Mouse (Mus musculus): ENCODE results near the gene Rgl1.

The Rgl1 gene

GRCm38 (mm10) chr1:152766032-152766772, at the start of gene Rgl1, which contains the start of gene Arpc5:
TSS of gene Rgl1 (minus strand) at chr1:152766351.
TSS of gene Arpc5 (plus strand) at chr1:152766542.
- in situ Hi-C loops (cut with MboI, MseI) = no loop called here

DNA sequence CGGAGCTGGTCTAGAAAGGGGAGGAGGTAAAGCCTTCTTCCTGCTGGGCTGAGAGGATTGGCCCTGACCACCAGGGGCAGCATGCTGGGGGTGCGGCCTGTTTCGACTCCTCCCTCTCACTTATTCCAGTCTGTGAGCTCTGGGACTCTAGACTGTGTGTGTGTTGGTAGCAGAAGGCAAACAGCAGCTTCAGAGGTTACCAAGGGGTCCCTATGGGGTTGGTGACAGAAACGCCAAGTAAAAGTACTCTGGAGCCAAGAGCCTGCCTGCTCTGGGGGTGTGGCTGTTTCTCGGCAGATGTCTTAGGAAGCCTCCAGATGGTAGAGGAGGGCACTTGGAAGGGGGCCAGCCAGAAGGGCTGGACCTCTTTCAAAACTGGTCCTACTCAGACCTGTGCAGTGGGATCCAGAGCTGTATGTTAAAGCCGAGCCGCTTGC, 49.1 kb upstream of the Rgl1 start:
- in situ Hi-C loops (cut with MboI, MseI) = no loop called here

DNA sequence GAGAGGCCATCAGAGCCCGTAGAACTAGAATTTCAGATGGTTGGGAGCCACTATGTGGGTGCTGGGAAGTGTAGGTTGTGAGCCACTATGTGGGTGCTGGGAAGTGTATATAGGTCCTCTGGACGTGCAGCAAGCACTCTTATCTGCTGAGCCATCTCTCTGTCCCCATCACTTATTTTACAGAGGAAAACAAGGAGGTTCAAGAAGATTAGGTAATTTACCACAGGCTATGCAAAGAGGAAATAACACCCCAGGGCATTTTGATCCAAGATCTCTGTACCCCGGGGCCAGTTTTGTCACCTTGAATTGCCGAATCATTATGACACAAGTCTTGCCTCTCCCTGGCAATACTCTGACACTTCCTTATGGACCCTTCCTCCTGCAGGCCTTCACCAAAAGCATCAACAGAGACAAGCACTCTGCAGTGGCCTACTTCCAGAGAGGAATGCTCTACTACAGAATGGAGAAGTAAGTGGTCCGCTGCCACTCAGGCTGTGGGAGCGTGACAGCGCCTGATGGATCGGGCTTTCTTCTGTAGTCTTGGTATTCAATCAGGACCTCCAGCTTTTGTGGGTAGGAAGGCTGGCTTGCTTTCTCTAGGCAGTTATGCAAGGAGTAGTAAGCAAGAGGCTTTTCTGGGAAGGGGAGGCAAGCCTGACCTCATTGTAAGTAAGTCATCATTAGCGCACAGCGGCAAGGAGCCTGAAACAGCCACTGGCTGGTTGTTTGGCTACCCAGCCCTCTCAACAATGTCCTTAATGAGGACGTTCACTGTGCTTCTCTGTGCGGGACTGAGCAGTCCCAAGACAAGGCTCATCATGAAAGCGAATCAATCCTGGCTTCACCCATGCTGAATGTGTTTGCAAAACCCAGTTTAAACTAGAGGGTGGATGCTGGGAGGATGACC, 44.6 kb upstream of the Rgl1 start:
- in situ Hi-C loops (cut with MboI, MseI) = no loop called here

DNA sequence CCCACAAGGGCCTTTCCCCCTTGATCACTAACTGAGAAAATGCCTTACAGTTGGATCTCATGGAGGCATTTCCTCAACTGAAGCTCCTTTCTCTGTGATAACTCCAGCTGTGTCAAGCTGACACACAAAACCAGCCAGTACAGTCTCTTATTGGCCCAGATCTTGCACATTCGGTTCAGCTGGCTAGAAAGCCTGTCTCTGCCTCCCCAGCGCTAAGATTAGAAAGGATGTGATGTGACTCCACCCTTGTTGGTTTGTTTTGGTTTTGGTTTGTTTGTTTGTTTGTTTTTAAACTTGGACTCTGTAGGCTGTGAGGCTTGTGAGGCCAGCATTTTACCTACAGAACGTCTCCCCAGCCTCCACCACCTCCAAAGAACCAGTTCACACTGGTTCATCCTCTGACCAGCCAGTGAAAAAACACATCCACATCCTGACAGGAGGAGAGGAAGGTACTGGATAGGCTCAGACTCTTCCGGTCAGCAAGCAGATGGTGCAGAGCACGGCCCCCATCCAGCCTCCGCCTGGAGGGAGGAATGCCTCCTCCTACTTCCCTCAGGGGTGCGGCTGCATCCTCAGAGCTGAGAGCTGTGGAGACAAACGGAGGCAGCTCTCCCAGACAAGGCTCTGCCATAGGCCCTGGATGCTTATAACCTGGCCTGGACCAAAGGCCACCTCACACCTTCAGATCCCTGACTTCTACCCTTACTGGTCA, 43.5 kb upstream of the Rgl1 start:
- in situ Hi-C loops (cut with MboI, MseI) = no loop called here

DNA sequence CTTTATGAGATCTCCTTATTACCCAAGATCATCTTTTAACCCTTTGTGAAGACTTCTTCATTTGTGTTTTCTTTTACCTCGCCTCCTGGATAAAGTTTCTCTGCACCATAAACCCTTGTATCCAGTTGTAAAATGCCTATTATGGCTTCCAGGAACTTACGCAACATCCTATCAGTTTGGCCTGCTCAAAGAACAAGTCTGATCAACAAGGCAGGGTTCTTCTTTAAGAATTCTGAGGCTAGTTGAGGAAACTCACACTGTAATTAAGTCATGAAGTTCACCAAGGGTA, 42.2 kb upstream of the Rgl1 start:
- in situ Hi-C loops (cut with MboI, MseI) = no loop called here

GRCm38 (mm10) chr1:152807619-152808391, 41.7 kb upstream of the Rgl1 start:
- in situ Hi-C loops (cut with MboI, MseI) = no loop called here

DNA sequence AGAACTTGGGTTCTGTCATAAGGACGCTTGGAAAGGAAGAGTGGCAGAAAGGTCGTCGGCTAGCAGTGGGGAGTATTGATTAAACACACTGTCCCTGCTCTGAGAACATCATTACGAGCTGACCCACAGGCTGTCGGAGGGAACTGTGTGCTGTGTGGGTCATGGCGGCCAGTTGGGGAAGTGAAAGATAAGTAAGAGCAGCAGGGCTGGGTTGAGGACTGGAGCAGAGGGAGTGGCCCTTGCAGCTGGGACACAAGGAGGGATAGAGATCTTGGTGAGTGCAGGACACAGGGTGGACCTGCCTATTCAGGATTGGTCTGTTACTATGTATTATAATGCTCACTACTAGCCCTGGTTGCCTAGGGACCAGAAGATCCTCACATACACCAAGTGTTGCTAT, 38.8 kb upstream of the Rgl1 start:
- in situ Hi-C loops (cut with MboI, MseI) = no loop called here

DNA sequence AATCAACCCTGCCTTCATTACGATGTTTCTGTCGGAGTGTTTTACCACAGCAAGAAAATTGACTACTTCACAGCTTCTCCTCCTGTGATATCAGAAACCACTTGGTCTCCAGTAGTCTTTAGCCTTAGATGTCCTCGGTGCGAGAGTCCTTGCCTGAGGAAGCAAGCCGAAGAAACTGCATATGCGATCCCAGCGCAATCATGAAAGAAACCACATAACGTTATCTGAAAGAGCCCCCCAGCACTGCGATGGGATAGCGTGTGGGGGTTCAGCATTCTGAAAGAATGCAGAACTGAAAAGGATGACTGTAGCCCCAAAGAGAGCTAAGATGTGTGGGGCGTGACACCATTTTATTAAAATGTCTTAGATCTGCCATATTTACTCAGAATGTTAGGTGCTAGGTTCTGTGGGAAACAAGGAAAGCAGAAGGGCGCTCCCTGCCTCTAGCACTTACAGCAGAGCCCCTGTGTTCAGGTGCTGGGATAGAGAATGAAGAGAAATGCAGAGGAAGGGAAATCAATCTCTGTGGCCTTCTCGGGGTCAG, 34.6 kb upstream of the Rgl1 start:
- in situ Hi-C loops (cut with MboI, MseI) = no loop called here

- in situ Hi-C loops (cut with MboI, MseI) = no loop called here
Measured at GRCm38 (mm10) chr1:152799897-152800296, 33.7 kb upstream of the Rgl1 start, which contains the start of gene Ncf2. TSS of gene Ncf2 (plus strand) at chr1:152800194.

DNA sequence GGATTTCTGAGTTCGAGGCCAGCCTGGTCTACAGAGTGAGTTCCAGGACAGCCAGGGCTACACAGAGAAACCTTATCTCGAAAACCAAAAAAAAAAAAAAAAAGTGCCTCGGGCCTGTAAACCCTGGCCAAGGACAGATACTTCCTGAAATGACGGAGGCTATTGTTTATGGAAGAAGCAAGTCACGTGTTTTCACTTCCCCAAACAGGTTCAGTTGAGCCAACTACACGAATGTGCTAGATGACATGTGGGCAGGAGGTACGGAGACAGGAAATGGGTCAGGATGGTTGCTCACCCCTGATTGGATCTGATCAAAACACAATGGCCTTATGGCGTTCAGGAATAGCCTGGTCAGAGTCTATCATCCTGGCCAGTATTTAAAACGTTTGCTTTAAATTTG, 32.0 kb upstream of the Rgl1 start:
- in situ Hi-C loops (cut with MboI, MseI) = no loop called here

- in situ Hi-C loops (cut with MboI, MseI) = no loop called here
Measured at GRCm38 (mm10) chr1:152796683-152797263, 30.6 kb upstream of the Rgl1 start.

DNA sequence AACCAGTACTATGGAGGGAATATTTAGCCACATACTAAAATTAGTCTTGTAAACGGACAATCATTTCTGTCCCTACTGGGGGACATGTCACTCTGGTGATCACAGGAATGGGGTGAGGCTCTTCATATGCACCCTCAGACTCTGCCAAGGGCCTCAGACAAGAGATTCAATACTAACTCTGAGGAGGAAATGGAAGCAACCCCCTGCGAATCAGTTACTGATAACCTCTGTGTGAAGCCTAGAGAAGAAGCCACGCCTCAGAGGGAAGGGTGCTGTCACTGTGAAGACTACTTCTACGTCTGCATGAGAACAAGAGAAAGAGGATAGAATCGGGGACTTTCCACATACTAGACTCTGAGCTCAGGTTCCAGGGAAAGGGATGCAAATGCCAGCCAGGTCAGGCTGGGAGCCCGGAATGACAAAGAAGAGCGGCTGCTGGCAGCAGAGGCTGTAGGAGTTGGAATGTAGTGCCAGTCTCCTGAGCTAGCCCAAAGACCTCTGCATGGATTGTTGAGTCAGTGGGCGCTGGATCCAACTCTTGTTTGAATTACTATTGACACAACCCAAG, 29.6 kb upstream of the Rgl1 start:
- in situ Hi-C loops (cut with MboI, MseI) = no loop called here

- in situ Hi-C loops (cut with MboI, MseI) = no loop called here
Measured at GRCm38 (mm10) chr1:152793495-152794130, 27.5 kb upstream of the Rgl1 start.

DNA sequence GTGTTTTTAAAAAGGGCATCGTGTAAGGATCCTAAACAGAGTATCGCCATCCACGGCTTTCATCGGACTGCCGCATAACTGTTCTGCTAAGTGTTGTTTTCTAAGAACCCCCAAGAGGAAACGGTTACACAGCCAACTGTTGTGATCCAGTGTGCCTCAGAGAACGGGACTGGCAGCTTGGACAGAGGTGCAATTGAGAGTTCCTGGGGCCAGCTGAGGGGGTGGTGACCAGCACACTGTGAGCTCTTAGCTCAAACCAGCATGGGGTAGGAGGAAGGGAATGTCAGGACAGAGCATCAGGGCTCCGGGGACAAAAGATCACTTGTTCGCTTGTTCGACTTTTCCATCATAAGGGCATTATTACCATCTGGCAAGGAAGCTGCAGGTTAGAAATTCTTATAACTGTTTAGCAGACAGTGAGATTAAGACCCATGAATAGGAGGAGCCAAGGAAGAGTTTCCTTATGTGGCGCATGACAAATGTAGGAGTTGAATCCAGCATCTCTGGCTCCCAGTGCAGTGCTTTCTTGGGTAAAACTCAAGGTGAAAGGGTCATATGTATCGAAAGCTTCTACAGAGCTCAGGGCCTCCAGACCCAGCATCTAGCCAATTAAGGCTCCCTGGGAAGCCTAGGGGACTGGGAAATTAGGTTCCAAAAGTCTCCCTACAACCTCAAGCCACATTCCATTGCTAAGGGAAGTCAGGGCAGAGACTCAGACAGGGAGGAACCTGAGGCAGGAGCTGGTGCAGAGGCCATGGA, 26.8 kb upstream of the Rgl1 start:
- in situ Hi-C loops (cut with MboI, MseI) = no loop called here

DNA sequence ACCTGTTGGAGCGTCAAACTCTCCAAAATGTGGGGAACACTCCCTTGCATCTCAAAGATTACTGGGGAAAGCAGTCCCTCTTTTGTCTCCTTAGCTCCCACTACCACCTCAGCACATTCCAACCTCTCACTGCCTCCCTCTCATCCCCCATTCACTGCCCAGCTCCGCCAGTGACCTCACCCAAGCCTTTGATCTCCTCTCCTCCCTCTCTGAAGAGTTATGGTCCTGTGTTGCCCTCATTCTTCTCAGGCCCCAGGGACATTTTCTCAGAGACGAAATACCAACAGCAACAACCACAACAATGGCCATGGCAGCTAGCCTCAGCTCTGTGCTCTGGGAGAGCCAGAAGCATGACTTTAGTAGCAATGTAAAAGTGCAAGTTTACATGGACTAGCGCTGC, 25.1 kb upstream of the Rgl1 start:
- in situ Hi-C loops (cut with MboI, MseI) = no loop called here

DNA sequence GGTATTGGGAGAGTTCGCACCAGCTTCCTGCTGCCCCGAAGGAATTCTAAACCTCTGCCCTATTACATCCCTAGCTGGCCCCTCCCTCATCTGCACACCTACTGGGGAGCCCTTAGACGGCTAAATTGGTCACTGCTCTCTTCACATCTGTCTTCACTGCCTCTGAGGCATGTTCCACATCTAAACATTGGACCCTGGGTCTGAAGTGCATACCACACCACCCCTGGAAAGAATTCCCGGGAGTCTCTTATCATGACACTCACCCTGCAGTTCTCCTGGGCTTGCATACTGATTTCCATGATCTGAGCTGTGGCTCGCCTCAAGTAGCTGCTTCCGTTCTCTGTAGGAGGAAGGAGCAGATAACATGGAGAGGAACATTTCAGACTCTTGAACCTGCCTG, 24.7 kb upstream of the Rgl1 start:
- in situ Hi-C loops (cut with MboI, MseI) = no loop called here

DNA sequence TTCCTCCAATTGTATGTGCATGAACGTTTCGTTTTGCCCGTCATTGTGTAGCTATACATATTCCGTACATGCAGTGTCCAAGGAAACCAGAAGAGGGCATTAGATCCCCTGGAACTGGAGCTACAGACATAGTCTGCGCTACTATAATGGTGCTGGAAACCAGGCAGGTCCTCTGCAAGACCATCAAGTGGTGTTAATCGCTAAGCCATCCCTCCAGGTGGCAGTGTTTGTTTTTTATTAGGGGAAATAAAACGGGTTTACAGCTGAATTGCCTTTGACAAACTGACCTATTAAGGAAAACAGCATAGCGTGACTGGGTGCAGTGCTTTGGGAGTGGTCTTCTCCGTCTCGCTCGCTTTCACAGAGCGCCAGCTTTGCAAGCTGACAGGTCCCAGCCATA, 24.1 kb upstream of the Rgl1 start:
- in situ Hi-C loops (cut with MboI, MseI) = no loop called here

DNA sequence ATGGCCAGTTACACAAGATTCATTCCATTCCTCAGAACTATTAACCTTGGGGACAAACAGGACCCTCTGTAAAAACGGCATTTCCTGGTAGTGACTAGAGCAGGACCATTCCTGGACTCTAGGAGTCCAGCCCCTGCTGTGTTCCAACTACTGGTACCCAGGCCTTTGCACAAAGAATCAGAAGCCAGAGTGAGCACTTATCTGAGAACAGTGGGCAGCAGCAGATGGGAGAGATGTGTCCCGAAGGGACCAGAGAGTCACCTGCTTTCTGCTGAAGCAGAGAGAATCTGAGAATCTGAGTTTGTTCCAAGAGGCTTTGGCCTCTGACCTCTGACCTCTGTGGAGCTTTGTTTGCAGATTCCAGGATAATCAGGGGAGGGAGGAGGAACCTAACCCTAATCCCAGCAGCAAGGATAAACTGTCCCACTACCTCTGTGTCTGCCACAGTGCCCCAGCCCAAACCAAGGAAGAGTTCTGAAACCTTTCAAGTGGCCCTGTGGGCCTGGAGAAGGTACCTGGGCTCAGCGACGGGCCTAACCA, 22.0 kb upstream of the Rgl1 start:
- in situ Hi-C loops (cut with MboI, MseI) = no loop called here

DNA sequence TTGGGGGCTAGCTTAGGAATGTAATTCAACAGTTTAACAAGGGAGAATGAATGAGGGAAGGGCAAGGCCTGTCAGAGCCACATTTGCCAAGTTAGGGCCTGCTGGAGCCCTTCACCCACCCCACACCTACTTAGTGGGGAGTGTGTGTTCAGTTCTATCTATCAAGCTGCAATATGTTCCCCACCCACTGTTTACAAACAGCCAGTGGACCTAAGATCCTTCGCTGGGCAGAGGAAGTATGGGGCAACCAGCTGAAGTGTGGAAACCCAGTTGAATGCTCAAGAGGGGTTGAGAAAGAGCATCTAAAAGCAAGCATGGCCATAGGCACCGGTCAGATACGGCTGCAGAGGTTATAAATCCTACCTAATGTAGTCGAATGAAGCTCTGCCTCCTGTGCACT, 20.8 kb upstream of the Rgl1 start:
- in situ Hi-C loops (cut with MboI, MseI) = no loop called here
